Mouse (Mus musculus): ENCODE results near the gene Tgfbr2. TPM values are rescaled to one million over a fixed set of nuclear protein-coding genes. Genes with fewer than 3 reads are reported as not detected.
A peak's percentile ranks its signal among the peaks of the same experiment; 100 is the strongest.

Tgfbr2 gene
- polyA plus RNA-seq (2011; ENCODE audit: insufficient read length, low read depth, missing spikeins), result 91.6 and 117 TPM in 2 replicates

GRCm38 (mm10) chr9:116174481-116175461, at the start of gene Tgfbr2:
Gene Tgfbr2, minus strand, starts transcription at chr9:116175360.
- Histone ChIP-seq H3K4me1 (ENCODE audit: control insufficient read depth, insufficient read depth, low read length) (peaks cover under 1% of the 10 kb centered on the region; the same call in 1 of the 2 replicates), H3K27ac (ENCODE audit: insufficient read depth, low read length) (peak within 1 kb of the TSS; percentile 95), H3K4me3 (ENCODE audit: insufficient read depth, low read length) (peak within 1 kb of the TSS; percentile 94)
- TF ChIP-seq POLR2A (IDR thresholded peaks at IDR 0.05; ENCODE audit: low read depth, low read length), result peak; percentile 62
- TF ChIP-seq CTCF (IDR thresholded peaks at IDR 0.05; ENCODE audit: borderline replicate concordance, insufficient read depth, low read length), result no peak

- TF ChIP-seq CTCF (IDR thresholded peaks at IDR 0.05; ENCODE audit: borderline replicate concordance, insufficient read depth, low read length) (no peak), POLR2A (IDR thresholded peaks at IDR 0.05; ENCODE audit: low read depth, low read length) (no peak)
- no peak overlapping the region for H3K4me3 ChIP-seq (ENCODE audit: insufficient read depth, low read length)
- peaks cover 12% of the 10 kb centered on the region for H3K4me1 ChIP-seq (ENCODE audit: control insufficient read depth, insufficient read depth, low read length)
- H3K27ac ChIP-seq (ENCODE audit: insufficient read depth, low read length), result no peak overlapping the region
Measured at GRCm38 (mm10) chr9:116223368-116223767, 48.2 kb upstream of the Tgfbr2 start.

GRCm38 (mm10) chr9:116222643-116223042, 47.5 kb upstream of the Tgfbr2 start:
- Histone ChIP-seq H3K27ac (ENCODE audit: insufficient read depth, low read length) (no peak overlapping the region), H3K4me3 (ENCODE audit: insufficient read depth, low read length) (no peak overlapping the region), H3K4me1 (ENCODE audit: control insufficient read depth, insufficient read depth, low read length) (peaks cover 12% of the 10 kb centered on the region)
- TF ChIP-seq POLR2A (IDR thresholded peaks at IDR 0.05; ENCODE audit: low read depth, low read length) (no peak), CTCF (IDR thresholded peaks at IDR 0.05; ENCODE audit: borderline replicate concordance, insufficient read depth, low read length) (no peak)

- Histone ChIP-seq H3K4me3 (ENCODE audit: insufficient read depth, low read length) (no peak overlapping the region), H3K27ac (ENCODE audit: insufficient read depth, low read length) (peak overlapping the region; percentile 66), H3K4me1 (ENCODE audit: control insufficient read depth, insufficient read depth, low read length) (peaks cover 12% of the 10 kb centered on the region)
- no peak for TF ChIP-seq POLR2A (IDR thresholded peaks at IDR 0.05; ENCODE audit: low read depth, low read length)
- TF ChIP-seq CTCF (IDR thresholded peaks at IDR 0.05; ENCODE audit: borderline replicate concordance, insufficient read depth, low read length), result no peak
Measured at GRCm38 (mm10) chr9:116222000-116222399, 46.8 kb upstream of the Tgfbr2 start.

GRCm38 (mm10) chr9:116221565-116221964, 46.4 kb upstream of the Tgfbr2 start:
- TF ChIP-seq POLR2A (IDR thresholded peaks at IDR 0.05; ENCODE audit: low read depth, low read length), result no peak
- TF ChIP-seq CTCF (IDR thresholded peaks at IDR 0.05; ENCODE audit: borderline replicate concordance, insufficient read depth, low read length), result no peak
- H3K4me3 ChIP-seq (ENCODE audit: insufficient read depth, low read length), result no peak overlapping the region
- H3K4me1 ChIP-seq (ENCODE audit: control insufficient read depth, insufficient read depth, low read length), result peaks cover 12% of the 10 kb centered on the region
- peak overlapping the region; percentile 66 for H3K27ac ChIP-seq (ENCODE audit: insufficient read depth, low read length)

GRCm38 (mm10) chr9:116220616-116221015, 45.5 kb upstream of the Tgfbr2 start:
- Histone ChIP-seq H3K4me3 (ENCODE audit: insufficient read depth, low read length) (no peak overlapping the region), H3K27ac (ENCODE audit: insufficient read depth, low read length) (no peak overlapping the region), H3K4me1 (ENCODE audit: control insufficient read depth, insufficient read depth, low read length) (peaks cover 12% of the 10 kb centered on the region)
- TF ChIP-seq CTCF (IDR thresholded peaks at IDR 0.05; ENCODE audit: borderline replicate concordance, insufficient read depth, low read length), result no peak
- TF ChIP-seq POLR2A (IDR thresholded peaks at IDR 0.05; ENCODE audit: low read depth, low read length), result no peak

GRCm38 (mm10) chr9:116220159-116220515, 45.0 kb upstream of the Tgfbr2 start:
- peak overlapping the region; percentile 94 for H3K27ac ChIP-seq (ENCODE audit: insufficient read depth, low read length)
- no peak for TF ChIP-seq POLR2A (IDR thresholded peaks at IDR 0.05; ENCODE audit: low read depth, low read length)
- no peak for TF ChIP-seq CTCF (IDR thresholded peaks at IDR 0.05; ENCODE audit: borderline replicate concordance, insufficient read depth, low read length)

GRCm38 (mm10) chr9:116219234-116220158, 44.3 kb upstream of the Tgfbr2 start:
- Histone ChIP-seq H3K27ac (ENCODE audit: insufficient read depth, low read length) (peak overlapping the region; percentile 94), H3K4me1 (ENCODE audit: control insufficient read depth, insufficient read depth, low read length) (peaks cover 12% of the 10 kb centered on the region), H3K4me3 (ENCODE audit: insufficient read depth, low read length) (no peak overlapping the region)
- TF ChIP-seq POLR2A (IDR thresholded peaks at IDR 0.05; ENCODE audit: low read depth, low read length) (no peak), CTCF (IDR thresholded peaks at IDR 0.05; ENCODE audit: borderline replicate concordance, insufficient read depth, low read length) (no peak)

More at GRCm38 (mm10) chr9:116220159-116220515, 45.0 kb upstream of the Tgfbr2 start:
- Histone ChIP-seq H3K4me1 (ENCODE audit: control insufficient read depth, insufficient read depth, low read length) (peaks cover 12% of the 10 kb centered on the region), H3K4me3 (ENCODE audit: insufficient read depth, low read length) (no peak overlapping the region)

DNA sequence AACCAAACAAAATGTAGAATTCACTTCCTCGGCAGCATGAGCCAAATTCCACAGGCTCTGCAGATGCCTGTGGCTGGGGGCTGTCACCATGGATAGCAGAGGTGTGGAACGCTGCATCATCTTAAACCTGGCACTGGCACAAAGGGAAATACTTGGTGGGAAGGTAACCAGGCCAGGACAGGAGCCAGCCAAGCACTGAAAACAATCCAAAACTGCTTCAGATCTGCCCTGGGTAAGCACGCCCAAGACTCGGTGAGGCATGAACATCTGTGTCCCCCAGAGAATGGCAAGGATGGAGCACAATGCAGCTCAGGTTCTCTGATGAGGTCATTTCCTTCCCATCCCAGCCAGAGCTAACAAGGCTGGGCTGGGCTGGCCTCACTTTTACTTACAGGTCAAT, 43.6 kb upstream of the Tgfbr2 start:
- Histone ChIP-seq H3K27ac (ENCODE audit: insufficient read depth, low read length) (peak overlapping the region; percentile 94), H3K4me3 (ENCODE audit: insufficient read depth, low read length) (no peak overlapping the region), H3K4me1 (ENCODE audit: control insufficient read depth, insufficient read depth, low read length) (peaks cover 12% of the 10 kb centered on the region)
- TF ChIP-seq POLR2A (IDR thresholded peaks at IDR 0.05; ENCODE audit: low read depth, low read length) (no peak), CTCF (IDR thresholded peaks at IDR 0.05; ENCODE audit: borderline replicate concordance, insufficient read depth, low read length) (no peak)

Measured in embryonic fibroblast, embryonic 13.5 days (primary cell).